Mouse (Mus musculus) liver, postnatal 0 days (tissue): ENCODE results near the gene Tsx. TPM values are rescaled to one million over a fixed set of nuclear protein-coding genes. Genes with fewer than 3 reads are reported as not detected.

Source experiments
- ATAC-seq: fragments of 200-750 bp; cut with Nextera tagmentation; 2 replicates; pipeline ENCODE4 v1.8.0; 2017; ENCODE audit warnings: mild to moderate bottlenecking, moderate library complexity
- DNase-seq: peaks from one replicate; pipeline ENCODE4 v3.0.0-alpha.2; 2016
- H3K27ac ChIP-seq: fragments of 300-500 bp; sonication (generic); 2 replicates; pipeline ENCODE4 v1.5.1; 2014; ENCODE audit warnings: antibody characterized with exemption, moderate library complexity, mild to moderate bottlenecking, low read depth
- H3K27me3 ChIP-seq: fragments of 300-500 bp; sonication (generic); 2 replicates; pipeline ENCODE4 v1.6.1; 2014; ENCODE audit warnings: low read length, control low read depth, mixed read lengths; ENCODE audit not compliant: insufficient read depth
- H3K36me3 ChIP-seq: fragments of 300-500 bp; sonication (generic); replicated peaks from 2 replicates; pipeline ENCODE4 v1.6.1; 2014; ENCODE audit warnings: mild to moderate bottlenecking, control low read depth, low read length, moderate library complexity, mixed read lengths; ENCODE audit not compliant: insufficient read depth
- H3K4me1 ChIP-seq: fragments of 300-500 bp; sonication (generic); 2 replicates; pipeline ENCODE4 v1.6.1; 2014; ENCODE audit warnings: antibody characterized with exemption, mild to moderate bottlenecking, control low read depth; ENCODE audit not compliant: insufficient read depth
- H3K4me2 ChIP-seq: fragments of 300-500 bp; sonication (generic); 2 replicates; pipeline ENCODE4 v1.6.1; 2014; ENCODE audit warnings: low read depth, mild to moderate bottlenecking, low read length, moderate library complexity, mixed read lengths
- H3K4me3 ChIP-seq: fragments of 300-500 bp; sonication (generic); 2 replicates; pipeline ENCODE4 v1.5.1; 2014; ENCODE audit warnings: low read depth, low read length
- H3K9ac ChIP-seq: fragments of 300-500 bp; sonication (generic); replicated peaks from 2 replicates; pipeline ENCODE4 v1.6.1; 2014; ENCODE audit warnings: mild to moderate bottlenecking, moderate library complexity
- H3K9me3 ChIP-seq: fragments of 300-500 bp; sonication (generic); 2 replicates; pipeline ENCODE4 v1.6.1; 2016; ENCODE audit warnings: mild to moderate bottlenecking, control low read depth, low read length, mixed read lengths
- CTCF ChIP-seq: sonication (generic); IDR thresholded peaks from 2 replicates; pipeline ENCODE4 v1.5.1; 2016; ENCODE audit warnings: antibody characterized with exemption, low read depth
- EP300 ChIP-seq: IDR thresholded peaks from 2 replicates; pipeline ENCODE4 v1.6.1; 2016; ENCODE audit warnings: antibody characterized with exemption, low read depth, mild to moderate bottlenecking
- WGBS: fragments of 180-500 bp; shearing (Covaris S2); extraction: QIAGEN DNeasy Blood & Tissue Kit; methylation state at CpG from one replicate; pipeline ENCODE4 v1.1.7; 2014; ENCODE audit not compliant: insufficient replicate concordance; 5-methylcytosine and 5-hydroxymethylcytosine counted together
- polyA plus RNA-seq: library from polyadenylated mRNA; unstranded; fragments of >200 nt; fragmentation: Nextera tagmentation; extraction: Ambion mirVana; gene quantifications from 2 replicates; pipeline ENCODE4 v1.2.1, GENCODE M21; 2015

Gene Tsx
- polyA plus RNA-seq, 1 experiment from 2014 or later = not detected

DNA sequence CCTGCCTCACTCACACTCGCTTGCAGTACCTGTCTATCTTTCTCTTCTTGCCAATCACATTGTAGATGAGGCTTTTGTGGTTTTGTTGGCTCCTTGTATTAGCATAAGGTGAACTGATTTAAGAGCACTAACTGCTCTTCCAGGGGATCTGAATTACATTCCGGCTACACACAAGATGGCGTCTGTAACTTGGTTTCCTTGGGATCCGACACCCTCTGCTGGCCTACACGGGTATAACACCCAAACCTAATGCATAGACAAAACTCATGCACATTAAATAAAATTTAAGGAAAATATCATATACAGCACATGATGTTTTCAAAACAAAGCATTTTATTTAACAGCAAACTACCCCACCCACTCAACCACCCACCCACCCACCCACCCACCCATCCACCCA, 45.8 kb downstream of the Tsx start:
- peak; percentile 48 for TF ChIP-seq CTCF
- no peak for TF ChIP-seq EP300
- Histone ChIP-seq H3K27me3 (no peaks in the 10 kb centered on the region), H3K27ac (no peak overlapping the region), H3K9me3 (no peaks in the 10 kb centered on the region), H3K36me3 (no peaks in the 10 kb centered on the region), H3K4me3 (no peak overlapping the region), H3K4me1 (no peaks in the 10 kb centered on the region), H3K4me2 (no peak overlapping the region), H3K9ac (no peak overlapping the region)
- DNase-seq (no peak), ATAC-seq (no peak)
- 71% methylated on average over 5 of the region's 5 CpGs for WGBS

GRCm38 (mm10) chrX:103468998-103469397, 54.7 kb downstream of the Tsx start:
- no peak overlapping the region for H3K9ac ChIP-seq
- 68% methylated on average over 2 of the region's 2 CpGs for WGBS
- no peaks in the 10 kb centered on the region for H3K27me3 ChIP-seq
- TF ChIP-seq EP300 = no peak
- peak; percentile 39 for TF ChIP-seq CTCF
- H3K4me3 ChIP-seq = no peak overlapping the region
- H3K4me2 ChIP-seq = no peak overlapping the region
- no peak for DNase-seq
- H3K27ac ChIP-seq = no peak overlapping the region
- H3K4me1 ChIP-seq = no peaks in the 10 kb centered on the region
- ATAC-seq = no peak
- H3K36me3 ChIP-seq = no peaks in the 10 kb centered on the region
- no peaks in the 10 kb centered on the region for H3K9me3 ChIP-seq

DNA sequence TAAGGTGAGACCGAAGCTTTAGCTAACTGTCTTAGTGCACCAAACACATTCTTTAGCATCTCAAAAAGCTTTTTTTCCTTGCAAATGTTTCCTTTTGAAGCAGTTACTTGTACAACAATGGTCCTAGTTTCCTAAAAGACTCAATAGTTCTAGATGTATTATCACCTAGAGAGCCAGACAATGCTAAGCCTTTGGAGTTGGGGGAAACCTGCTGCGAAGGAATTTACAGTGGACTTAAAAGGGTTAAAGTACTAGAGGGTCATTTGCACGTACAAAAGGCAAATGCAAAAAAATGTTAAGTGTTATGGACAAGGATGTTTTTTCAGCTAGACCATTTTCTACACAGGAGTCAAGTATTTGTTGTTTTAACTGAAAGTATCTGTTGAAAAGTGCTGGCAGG, 58.1 kb downstream of the Tsx start:
- H3K36me3 ChIP-seq = no peaks in the 10 kb centered on the region
- no peaks in the 10 kb centered on the region for H3K9me3 ChIP-seq
- H3K9ac ChIP-seq = no peak overlapping the region
- no peak overlapping the region for H3K4me3 ChIP-seq
- H3K27ac ChIP-seq = no peak overlapping the region
- H3K4me2 ChIP-seq = no peak overlapping the region
- no peak for DNase-seq
- ATAC-seq = no peak
- no peaks in the 10 kb centered on the region for H3K27me3 ChIP-seq
- 79% methylated on average over 3 of the region's 3 CpGs for WGBS
- H3K4me1 ChIP-seq = no peaks in the 10 kb centered on the region
- TF ChIP-seq CTCF (no peak), EP300 (no peak)

Other genes with a start within 250 kb of the Tsx start
- not detected in 2 replicates for gene Nap1l2, start 227.8 kb upstream of the Tsx start, polyA plus RNA-seq
- not detected in 2 replicates for gene Cdx4, start 93.1 kb upstream of the Tsx start, polyA plus RNA-seq
- 0.08 and 0.20 TPM in 2 replicates for gene Chic1, start 58.0 kb upstream of the Tsx start, polyA plus RNA-seq
- not detected in 2 replicates for gene Gm26992, start 7.5 kb downstream of the Tsx start, polyA plus RNA-seq
- gene Zcchc13, start 216.1 kb downstream of the Tsx start, polyA plus RNA-seq = not detected in 2 replicates